Comparison of ENCODE assay signal across 8 mouse cellular contexts in the genomic region with DNA sequence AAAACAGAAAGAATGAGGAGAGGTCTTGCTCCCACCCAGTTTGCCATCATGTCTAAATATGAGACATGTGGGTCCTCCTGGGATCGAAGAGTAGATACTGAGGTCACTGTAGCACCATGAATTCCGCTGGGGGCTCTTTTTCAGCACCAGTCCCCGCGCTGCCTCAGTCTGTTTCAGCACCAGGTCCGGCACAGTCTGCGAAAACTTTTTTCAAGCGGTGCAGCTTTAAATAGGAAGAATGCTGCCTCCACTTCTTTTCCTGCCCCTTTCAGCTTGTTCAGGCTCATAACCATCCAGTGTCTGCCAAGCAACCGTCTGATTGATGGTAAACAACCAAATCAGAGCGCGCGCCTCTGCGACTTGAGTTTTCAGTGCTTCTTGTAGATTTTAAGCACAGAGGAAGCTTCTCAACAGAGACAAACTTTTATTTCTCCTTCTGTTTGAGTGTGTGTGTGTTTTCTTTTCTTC. TPM values are rescaled to one million over a fixed set of nuclear protein-coding genes. Genes with fewer than 3 reads are reported as not detected.
A peak's percentile ranks its signal among the peaks of the same experiment; 100 is the strongest.
DNase-seq lines count a peak whose midpoint lies in the region; ATAC-seq lines count a peak whose summit lies in the region.

Col5a2 (minus strand) TSS at position 418 of the 468 bp plus-strand sequence.

- peak; percentile 85 for ATAC-seq in lung, embryonic 15.5 days (ENCODE audit: borderline replicate concordance, extremely low read depth, low FRiP score, low TSS enrichment)

- no peaks in the 10 kb centered on the region for H3K27me3 ChIP-seq in lung, embryonic 15.5 days

- peak within 1 kb of the TSS; percentile 51 for H3K4me2 ChIP-seq in lung, embryonic 15.5 days

- peak; percentile 6 for DNase-seq in layer of hippocampus, adult 11-12 months (ENCODE audit: low spot score)
- no peak for DNase-seq in layer of hippocampus, adult 9-10 months (ENCODE audit: low spot score)
- DNase-seq in frontal cortex, adult 2 months (ENCODE audit: extremely low spot score in 1 of 2, low spot score in 1 of 2), result peak; percentile 11 to 53
- peak; percentile 70 for DNase-seq in heart, postnatal 4 days
- peak; percentile 27 for DNase-seq in layer of hippocampus, adult 9-11 months
- DNase-seq in retina, postnatal 1 day, result peak; percentile 40
- DNase-seq in MN1 (ENCODE audit: low spot score), result no peak

- H3K9ac ChIP-seq in lung, embryonic 15.5 days, result peak within 1 kb of the TSS; percentile 62

- no peaks in the 10 kb centered on the region for H3K9me3 ChIP-seq in lung, embryonic 15.5 days

- no peaks in the 10 kb centered on the region for H3K36me3 ChIP-seq in lung, embryonic 15.5 days

- WGBS in lung, embryonic 15.5 days, result 13% methylated on average over 12 of the region's 12 CpGs

- H3K4me3 ChIP-seq in lung, embryonic 15.5 days, result peak within 1 kb of the TSS; percentile 56

- peak within 1 kb of the TSS; percentile 90 for H3K27ac ChIP-seq in lung, embryonic 15.5 days

- no peaks in the 10 kb centered on the region for H3K4me1 ChIP-seq in lung, embryonic 15.5 days

RNA-seq across cellular contexts. Expression of gene Col5a2, which starts in this region (rescaled TPM):
- polyA plus RNA-seq in frontal cortex, adult 2 months (2012; rRNA removed), result 4.4 and 5.5 TPM in 2 replicates
- 100 to 1,000 TPM; 123 to 128 TPM for total RNA-seq in heart, postnatal 4 days (2021)
- 83.5 and 85.9 TPM in 2 replicates for polyA plus RNA-seq in lung, embryonic 15.5 days (2015; fragmentation: Nextera tagmentation; extraction: Ambion mirVana)

Comparison
In these comparisons a context has a peak if more than half of its experiments do, and no peak if none do; other contexts are left out.
1. RNA of gene Col5a2 (polyA plus RNA-seq): 83.5 to 85.9 TPM in lung, embryonic 15.5 days; 4.4 to 5.5 TPM in frontal cortex, adult 2 months; every median in the first group is over 10 times any median in the second.
2. DNase-seq: peak in layer of hippocampus, adult 11-12 months (single experiment), frontal cortex, adult 2 months (2 of 2), heart, postnatal 4 days (single experiment), layer of hippocampus, adult 9-11 months (single experiment) and retina, postnatal 1 day (single experiment); none in layer of hippocampus, adult 9-10 months (single experiment) and MN1 (single experiment).